Mouse (Mus musculus): Measurements from ENCODE around the gene Cherp.
A peak's percentile ranks its signal among the peaks of the same experiment; 100 is the strongest.

GRCm38 (mm10) chr8:72485456-72486199 lies 10.6 kb upstream of the Cherp start:
- TF ChIP-seq POLR2A (IDR thresholded peaks at IDR 0.05; ENCODE audit: low read depth, low read length) (no peak), CTCF (conservative IDR thresholded peaks at IDR 0.05; ENCODE audit: insufficient read depth, insufficient read length, low read depth, low read length) (0 out of 2 replicates have a peak, but pooled peaks have one; percentile 19)

Data from kidney, adult 2 months (tissue).